Mouse (Mus musculus): ENCODE results near the gene Eya3. TPM values are rescaled to one million over a fixed set of nuclear protein-coding genes. Genes with fewer than 3 reads are reported as not detected.

Gene Eya3
- total and polyA plus RNA-seq, 3 experiments: 24.4 to 50.0 (median 31.0) TPM

DNA sequence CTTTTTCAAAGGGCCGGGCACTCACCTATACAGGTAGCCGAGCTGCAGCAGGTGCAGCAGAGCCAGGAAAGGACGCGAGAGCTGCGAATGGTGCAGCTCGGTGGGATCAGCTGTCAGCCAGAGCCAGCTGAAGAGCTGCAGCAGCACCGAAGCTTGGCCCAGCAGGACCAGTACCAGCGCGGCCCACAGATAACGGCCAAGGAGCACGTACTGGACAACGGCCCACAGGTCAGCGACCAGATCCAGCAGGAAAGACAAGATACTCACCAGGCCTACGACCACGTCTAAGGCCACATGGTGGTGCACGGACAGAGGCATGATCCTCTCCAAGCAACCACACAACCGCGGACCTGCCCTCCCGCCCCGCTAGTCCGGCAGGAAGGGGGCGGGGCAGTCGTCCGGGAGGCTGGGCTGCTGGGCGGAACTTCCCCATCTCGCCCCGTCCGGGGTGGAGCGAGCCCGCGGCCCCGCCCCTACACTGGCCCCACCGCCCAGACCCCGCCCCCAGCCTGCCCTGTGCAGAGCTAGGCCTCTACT, 93.4 kb downstream of the Eya3 start, which contains the start of gene Xkr8:
TSS of gene Xkr8 (minus strand) at position 399 of the 537 bp plus-strand sequence.
- peak; percentile 83 for DNase-seq (ENCODE audit: extremely low read depth)
- in situ Hi-C loops (cut with MboI; ENCODE audit: low pct_ligation_motif_present, low pct_unique_long_range_greater_than_20kb, low sequenced_read_pairs) (no loop called here), dilution Hi-C loops (cut with MboI; ENCODE audit: extremely low pct_ligation_motif_present, extremely low pct_unique_long_range_greater_than_20kb, low sequenced_read_pairs) (no loop called here)
- Histone ChIP-seq H3K9me3 (replicated peaks; ENCODE audit: low read length) (no peaks in the 10 kb centered on the region), H3K4me1 (ENCODE audit: control insufficient read depth in 1 of 2, insufficient read depth in 2 of 2) (peaks cover 2 to 41% of the 10 kb centered on the region in 2 experiments; a peak in 3 of 4 replicates), H3K27me3 (replicated peaks) (no peaks in the 10 kb centered on the region), H3K4me3 (replicated peaks in 1 of 3; ENCODE audit: low read depth in 2 of 3, low read length in 2 of 3, poor library complexity in 1 of 3) (peak within 1 kb of the TSS; percentile 63 to 92 (median 77)), H3K4me2 (ENCODE audit: insufficient read depth, low read depth, poor library complexity, severe bottlenecking) (peak within 1 kb of the TSS; percentile 77), H3K36me3 (replicated peaks in 1 of 2; ENCODE audit: control insufficient read depth in 1 of 2, insufficient read depth in 1 of 2, low read length in 1 of 2) (peaks cover 13 to 31% of the 10 kb centered on the region in 2 experiments), H3K27ac (ENCODE audit: insufficient read depth, low read depth) (no peak within 1 kb of the TSS), H3K79me2 (replicated peaks; ENCODE audit: control insufficient read depth, extremely low read depth, insufficient read depth, poor library complexity, severe bottlenecking) (no peaks in the 10 kb centered on the region), H3K9ac (ENCODE audit: insufficient read depth, low read depth) (peak within 1 kb of the TSS; percentile 46)
- peak; percentile 71 for TF ChIP-seq POLR2A (IDR thresholded peaks at IDR 0.05; ENCODE audit: low read depth, low read length)
- TF ChIP-seq SMC3 (IDR thresholded peaks at IDR 0.05; ENCODE audit: low read depth, low read length): peak; percentile 36
- no peak for TF ChIP-seq ETS1 (conservative IDR thresholded peaks at IDR 0.05; ENCODE audit: low read depth, low read length)
- TF ChIP-seq NELFE (IDR thresholded peaks at IDR 0.05; ENCODE audit: low read depth, low read length): 0 out of 2 replicates have a peak, but pooled peaks have one; percentile 53
- peak; percentile 81 for TF ChIP-seq SIN3A (IDR thresholded peaks at IDR 0.05; ENCODE audit: low read length)
- no peak for TF ChIP-seq CHD1 (IDR thresholded peaks at IDR 0.05; ENCODE audit: low read depth, low read length)
- TF ChIP-seq ZKSCAN1 (IDR thresholded peaks at IDR 0.05; ENCODE audit: borderline replicate concordance, low read depth, low read length): no peak
- peak; percentile 34 for TF ChIP-seq MAX (IDR thresholded peaks at IDR 0.05; ENCODE audit: low read length)
- peak; percentile 80 for TF ChIP-seq ELF1 (IDR thresholded peaks at IDR 0.05; ENCODE audit: low read depth, low read length)
- peak; percentile 67; the same call in 1 of the 2 replicates for TF ChIP-seq MYC (IDR thresholded peaks at IDR 0.05; ENCODE audit: low read depth, low read length)
- no peak for TF ChIP-seq USF1 (IDR thresholded peaks at IDR 0.05; ENCODE audit: low read depth, low read length)
- TF ChIP-seq UBTF (IDR thresholded peaks at IDR 0.05; ENCODE audit: low read depth, low read length): 0 out of 2 replicates have a peak, but pooled peaks have one; percentile 53
- TF ChIP-seq POLR2AphosphoS2 (IDR thresholded peaks at IDR 0.05; ENCODE audit: low read depth, low read length): 0 out of 2 replicates have a peak, but pooled peaks have one; percentile 36
- TF ChIP-seq USF2 (conservative IDR thresholded peaks at IDR 0.05; ENCODE audit: low read depth, low read length): no peak
- peak; percentile 18 for TF ChIP-seq RAD21 (IDR thresholded peaks at IDR 0.05; ENCODE audit: low read depth, low read length)
- 0 out of 2 replicates have a peak, but pooled peaks have one; percentile 17 for TF ChIP-seq MEF2A (IDR thresholded peaks at IDR 0.05; ENCODE audit: borderline replicate concordance, low read depth, low read length)
- TF ChIP-seq CTCF (conservative IDR thresholded peaks at IDR 0.05 in 1 of 2, IDR thresholded peaks at IDR 0.05 in 1 of 2; ENCODE audit: low read depth in 2 of 2, low read length in 2 of 2): peak in 1 of 2 experiments; percentile 39; a peak in 2 of 4 replicates
- TF ChIP-seq MXI1 (IDR thresholded peaks at IDR 0.05; ENCODE audit: low read depth, low read length): peak; percentile 96

DNA sequence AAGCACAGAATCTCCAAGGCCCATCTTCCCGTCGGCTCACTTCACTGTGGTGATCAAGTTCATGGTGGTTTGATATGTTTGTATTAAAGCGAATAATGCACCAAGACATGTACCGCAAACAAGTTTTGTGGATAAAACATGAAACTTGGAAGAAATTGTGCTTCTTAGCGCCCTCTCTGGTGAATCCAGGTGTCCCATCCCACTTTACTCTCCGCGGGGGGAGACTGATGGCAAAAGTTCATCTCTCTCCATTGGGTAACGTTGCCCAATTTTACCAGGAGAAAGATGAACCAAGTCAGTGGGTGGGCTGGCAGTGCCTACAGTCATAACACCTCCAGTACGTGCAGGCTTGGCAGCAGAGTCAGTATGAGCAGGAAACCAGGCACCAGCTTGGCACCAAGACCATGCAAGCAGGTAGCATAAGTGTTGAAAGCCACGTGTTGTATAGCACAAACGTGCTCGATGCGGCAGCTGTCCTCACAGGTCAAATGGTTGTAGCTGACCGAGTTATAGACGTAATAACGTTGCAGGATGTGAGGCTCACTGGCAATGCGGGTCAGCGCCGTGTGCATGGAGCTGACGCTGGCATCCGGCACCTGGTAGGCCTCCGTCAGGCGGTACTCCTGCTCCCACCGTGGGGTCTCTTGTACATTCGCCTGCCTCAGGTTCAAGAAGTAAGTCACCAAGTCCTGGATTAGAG, 94.4 kb downstream of the Eya3 start:
- no peak overlapping the region for H3K9ac ChIP-seq (ENCODE audit: insufficient read depth, low read depth)
- in situ Hi-C loops (cut with MboI; ENCODE audit: low pct_ligation_motif_present, low pct_unique_long_range_greater_than_20kb, low sequenced_read_pairs): no loop called here

More for the DNA sequence above, 94.4 kb downstream of the Eya3 start:
- Histone ChIP-seq H3K36me3 (replicated peaks in 1 of 2; ENCODE audit: control insufficient read depth in 1 of 2, insufficient read depth in 1 of 2, low read length in 1 of 2) (peaks cover 11 to 21% of the 10 kb centered on the region in 2 experiments), H3K4me2 (ENCODE audit: insufficient read depth, low read depth, poor library complexity, severe bottlenecking) (no peak overlapping the region), H3K9me3 (replicated peaks; ENCODE audit: low read length) (no peaks in the 10 kb centered on the region), H3K79me2 (replicated peaks; ENCODE audit: control insufficient read depth, extremely low read depth, insufficient read depth, poor library complexity, severe bottlenecking) (no peaks in the 10 kb centered on the region), H3K4me1 (ENCODE audit: control insufficient read depth in 1 of 2, insufficient read depth in 2 of 2) (peaks cover 2 to 41% of the 10 kb centered on the region in 2 experiments; a peak in 3 of 4 replicates), H3K27me3 (replicated peaks) (no peaks in the 10 kb centered on the region), H3K4me3 (replicated peaks in 1 of 3; ENCODE audit: low read depth in 2 of 3, low read length in 2 of 3, poor library complexity in 1 of 3) (no peak overlapping the region), H3K27ac (ENCODE audit: insufficient read depth, low read depth) (no peak overlapping the region)
- TF ChIP-seq MEF2A (IDR thresholded peaks at IDR 0.05; ENCODE audit: borderline replicate concordance, low read depth, low read length): no peak
- no peak for TF ChIP-seq MAX (IDR thresholded peaks at IDR 0.05; ENCODE audit: low read length)
- TF ChIP-seq ZKSCAN1 (IDR thresholded peaks at IDR 0.05; ENCODE audit: borderline replicate concordance, low read depth, low read length): no peak
- no peak for TF ChIP-seq MYC (IDR thresholded peaks at IDR 0.05; ENCODE audit: low read depth, low read length)
- TF ChIP-seq ELF1 (IDR thresholded peaks at IDR 0.05; ENCODE audit: low read depth, low read length): no peak
- TF ChIP-seq JUND (conservative IDR thresholded peaks at IDR 0.05; ENCODE audit: low read depth, low read length): no peak
- no peak for TF ChIP-seq USF1 (IDR thresholded peaks at IDR 0.05; ENCODE audit: low read depth, low read length)
- no peak for TF ChIP-seq POLR2A (IDR thresholded peaks at IDR 0.05; ENCODE audit: low read depth, low read length)
- TF ChIP-seq USF2 (conservative IDR thresholded peaks at IDR 0.05; ENCODE audit: low read depth, low read length): no peak
- no peak for TF ChIP-seq EP300 (IDR thresholded peaks at IDR 0.05; ENCODE audit: low read length)
- TF ChIP-seq TBP (conservative IDR thresholded peaks at IDR 0.05; ENCODE audit: low read depth, low read length): no peak
- TF ChIP-seq NELFE (IDR thresholded peaks at IDR 0.05; ENCODE audit: low read depth, low read length): no peak
- no peak for TF ChIP-seq SIN3A (IDR thresholded peaks at IDR 0.05; ENCODE audit: low read length)
- no peak for TF ChIP-seq ZC3H11A (IDR thresholded peaks at IDR 0.05; ENCODE audit: low read depth, low read length)
- no peak for DNase-seq (ENCODE audit: extremely low read depth)
- dilution Hi-C loops (cut with MboI; ENCODE audit: extremely low pct_ligation_motif_present, extremely low pct_unique_long_range_greater_than_20kb, low sequenced_read_pairs): no loop called here
